Mouse (Mus musculus) induced T-regulatory cell, adult 2 months (primary cell): Measurements from ENCODE around the gene Snrpf.

Source experiments
- DNase-seq: peaks from one replicate; pipeline ENCODE4 v3.0.0-alpha.2; 2012; ENCODE audit warnings: low read depth

Gene Snrpf

DNA sequence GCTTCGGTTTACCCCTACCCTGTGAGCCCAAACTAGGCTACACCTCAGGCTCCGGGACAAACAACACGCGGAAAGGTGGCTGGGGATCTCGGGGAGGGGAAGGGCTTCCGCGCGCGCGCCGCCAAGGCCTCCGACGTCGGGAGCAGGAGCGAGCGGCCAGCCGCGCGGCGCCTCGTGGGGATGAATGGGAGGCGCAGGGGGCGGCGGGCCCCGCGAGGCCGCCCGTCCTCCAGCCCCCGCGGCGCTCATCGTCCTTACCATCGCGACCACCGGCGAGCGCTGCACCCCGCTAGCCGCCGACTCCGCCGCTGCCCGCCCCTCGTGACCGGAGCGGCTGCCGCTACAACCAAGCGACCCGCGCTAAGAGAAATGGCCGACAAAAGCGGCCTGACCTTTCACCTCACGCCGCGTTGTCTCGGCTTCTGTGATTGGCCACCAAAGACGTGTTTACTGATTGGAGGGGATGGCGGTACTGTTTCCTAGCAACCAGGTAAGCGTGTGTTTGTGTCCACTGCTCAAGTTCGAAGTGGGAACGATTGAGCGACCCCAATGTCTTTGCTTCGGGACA is at the start of gene Snrpf:
Gene Snrpf, minus strand, starts transcription at position 426 of the 568 bp plus-strand sequence.
- peak; percentile 98 for DNase-seq

DNA sequence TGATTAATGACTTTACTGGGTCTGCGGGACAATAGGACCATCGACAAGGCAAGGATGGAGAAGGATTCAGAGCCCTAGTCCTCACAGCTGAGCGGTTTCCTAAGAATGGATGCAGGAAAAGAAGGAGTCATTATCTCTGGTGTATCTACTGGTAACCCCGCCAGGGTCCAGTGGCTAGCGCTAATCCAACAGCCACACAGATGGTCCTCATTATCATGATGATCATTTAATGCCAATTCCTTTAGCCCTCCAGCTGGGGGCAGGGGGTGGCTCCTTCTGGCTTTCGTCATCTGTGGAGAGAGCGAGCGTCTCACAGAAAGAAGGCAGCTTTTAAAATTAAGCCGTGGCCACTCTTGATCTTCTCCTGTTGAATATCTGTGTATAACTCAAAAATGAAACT is 46.4 kb upstream of the Snrpf start:
- no peak for DNase-seq

DNA sequence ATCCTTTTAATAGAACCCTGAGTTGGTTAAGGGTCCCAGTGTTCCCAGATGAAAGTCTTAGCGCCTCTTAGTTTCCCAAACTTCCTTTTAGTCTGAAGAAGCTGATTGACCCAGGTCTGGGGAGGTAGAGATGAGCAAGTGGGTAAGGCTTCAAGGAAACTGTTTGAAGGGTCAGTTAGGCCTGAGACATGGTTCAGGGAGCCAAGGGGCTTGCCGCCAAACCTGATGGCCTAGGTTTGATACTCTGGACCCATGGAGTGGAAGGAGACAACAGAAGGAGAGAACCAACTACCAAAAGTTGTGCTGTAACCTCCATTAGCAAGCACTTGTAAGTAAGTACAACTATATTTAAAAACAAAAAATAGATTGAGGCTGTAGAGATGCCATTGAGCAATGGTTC is 44.5 kb upstream of the Snrpf start:
- no peak for DNase-seq

DNA sequence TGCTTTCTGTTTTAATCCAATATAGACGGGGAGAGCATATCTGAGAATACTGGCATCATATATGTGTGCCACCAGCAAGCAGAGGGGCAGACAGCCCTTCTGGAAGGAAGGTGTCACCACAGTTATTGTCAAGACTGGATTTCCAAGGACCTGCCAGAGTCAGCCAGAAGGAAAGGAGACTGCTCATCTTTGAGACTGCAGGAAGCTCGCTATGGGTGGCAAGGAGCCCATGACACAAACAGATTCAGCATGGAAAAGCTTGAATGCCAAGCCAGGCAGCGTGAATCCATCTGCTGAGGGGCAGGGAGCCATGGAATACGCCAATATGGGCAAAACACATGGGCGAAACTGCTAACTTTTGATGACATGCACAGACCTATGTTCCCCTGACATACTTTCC is 44.1 kb upstream of the Snrpf start:
- DNase-seq = no peak

DNA sequence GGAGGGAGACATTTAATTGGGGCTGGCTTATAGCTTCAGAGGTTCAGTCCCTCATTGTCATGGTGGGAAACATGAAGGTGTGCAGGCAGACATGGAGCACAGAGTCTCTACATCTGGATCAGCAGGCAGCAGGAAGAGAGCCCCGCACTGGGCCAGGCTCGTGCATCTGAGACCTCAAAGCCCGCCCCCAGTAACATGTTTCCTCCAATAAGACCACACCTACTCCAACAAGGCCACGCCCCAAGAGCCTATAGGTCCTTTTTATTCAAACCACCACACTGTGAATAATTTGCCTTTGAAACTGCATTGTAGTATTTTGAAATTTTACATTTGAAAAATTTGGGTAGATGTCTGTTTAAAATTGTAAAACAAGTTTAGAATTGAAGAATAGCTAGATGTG is 42.6 kb upstream of the Snrpf start:
- DNase-seq = no peak

DNA sequence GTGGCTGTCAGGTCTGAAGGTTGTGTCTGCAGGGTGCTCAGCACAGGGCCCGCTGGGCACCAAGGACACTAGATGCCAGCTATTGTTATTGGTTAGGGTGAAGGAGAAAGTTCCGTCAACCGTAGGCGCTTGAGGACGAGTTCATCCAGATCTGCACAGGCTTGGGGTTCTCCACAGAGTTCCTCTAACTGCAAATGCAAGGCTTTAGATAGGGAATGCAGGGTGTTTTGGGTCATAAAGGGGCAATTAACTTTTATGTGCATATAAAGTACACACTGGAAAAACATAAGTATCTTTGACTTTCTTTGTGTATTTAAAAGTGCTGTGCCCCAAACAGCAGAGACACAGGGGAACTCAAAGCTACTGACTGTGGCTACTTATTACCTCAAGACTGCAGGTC is 40.8 kb upstream of the Snrpf start:
- no peak for DNase-seq

DNA sequence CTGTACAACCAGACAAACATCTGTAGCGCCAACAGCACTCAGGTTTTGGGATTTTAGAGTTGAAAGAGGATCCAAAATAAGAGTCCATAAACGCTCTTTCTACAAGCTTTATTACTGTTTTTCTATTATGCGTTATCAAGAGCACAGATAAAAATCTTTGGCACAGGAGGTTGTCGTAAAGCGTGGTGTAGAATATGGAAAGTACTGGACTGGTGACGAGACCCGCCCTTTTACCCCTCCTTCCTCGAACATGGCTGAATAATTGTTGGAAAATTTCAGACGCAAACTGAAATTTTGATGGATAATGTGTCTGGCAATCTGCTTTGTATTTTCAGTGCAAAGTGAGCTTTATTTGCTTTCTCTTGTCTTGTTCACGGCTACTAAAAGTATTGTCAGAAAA is 34.6 kb upstream of the Snrpf start:
- no peak for DNase-seq

DNA sequence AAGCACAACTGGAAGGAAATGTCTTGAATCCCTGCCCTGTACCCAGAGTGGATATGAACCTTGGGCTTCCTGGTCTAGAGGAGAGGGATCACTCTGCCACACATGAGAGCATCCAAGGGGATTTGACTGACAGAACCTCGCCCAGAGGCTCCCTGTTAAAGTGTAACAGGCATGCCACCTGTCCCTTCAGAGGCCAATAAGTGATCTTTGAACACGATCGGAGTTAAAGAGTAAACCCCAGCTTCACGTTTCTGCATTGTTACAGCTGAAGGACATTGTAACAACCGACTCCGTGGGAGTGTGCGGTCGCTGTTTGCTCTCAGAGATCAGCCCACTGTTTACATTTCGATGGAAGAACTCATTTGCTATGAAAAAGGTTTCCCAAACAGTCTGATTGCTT is 34.2 kb upstream of the Snrpf start:
- DNase-seq = no peak

DNA sequence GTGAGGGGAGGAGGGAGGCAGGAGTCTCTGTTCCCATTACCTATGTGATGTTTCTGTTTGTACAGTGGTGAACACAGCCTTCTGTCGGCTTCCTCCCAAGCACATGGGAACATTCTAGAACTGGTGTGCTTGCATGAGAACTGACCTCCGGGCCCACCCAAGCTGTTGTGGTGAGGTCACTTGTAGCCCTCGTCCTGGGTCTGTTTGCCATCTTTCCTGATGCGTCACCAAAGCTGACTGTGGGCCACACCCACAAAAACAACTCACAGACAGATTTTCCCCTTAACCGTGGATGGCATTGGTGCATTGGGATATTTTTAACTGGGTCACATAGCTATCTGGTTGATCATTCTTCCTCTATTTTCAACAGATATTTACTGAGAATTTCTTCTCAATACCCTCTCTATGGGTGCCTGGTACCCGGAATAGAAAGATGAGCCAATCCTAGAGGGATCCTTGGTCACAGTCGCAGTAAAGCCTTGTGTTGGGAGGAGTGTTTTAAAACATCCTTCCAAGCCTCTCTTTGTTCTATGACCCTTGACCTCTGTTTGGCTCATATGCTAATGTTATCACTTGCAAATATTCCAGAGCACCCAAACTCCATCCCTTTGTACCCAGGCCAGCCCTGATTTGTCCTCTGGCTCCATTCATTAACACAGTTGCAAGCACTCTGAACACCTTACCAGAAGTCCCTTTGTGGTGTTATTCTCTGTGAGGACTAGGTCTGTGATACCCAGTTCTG is 31.1 kb upstream of the Snrpf start:
- no peak for DNase-seq

DNA sequence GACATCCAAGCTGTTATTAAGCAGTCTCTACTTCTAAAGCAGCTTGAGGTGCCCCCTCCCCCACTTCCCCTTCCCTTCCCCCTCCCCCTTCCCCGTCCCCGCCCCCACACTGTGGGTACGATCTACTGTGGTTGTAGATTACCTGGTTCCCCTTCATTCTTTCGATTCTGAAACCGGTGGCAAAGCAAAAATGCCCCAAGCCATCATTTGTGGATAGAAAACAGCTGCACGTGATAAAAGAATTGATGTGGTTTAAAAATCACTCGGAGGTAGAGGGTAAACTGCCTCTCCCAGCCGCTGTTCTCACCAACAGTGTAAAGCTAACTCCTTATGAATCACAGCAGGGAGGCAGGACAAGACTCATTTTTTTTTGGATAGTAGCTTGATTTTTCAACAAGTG is 25.3 kb upstream of the Snrpf start:
- peak; percentile 72 for DNase-seq

DNA sequence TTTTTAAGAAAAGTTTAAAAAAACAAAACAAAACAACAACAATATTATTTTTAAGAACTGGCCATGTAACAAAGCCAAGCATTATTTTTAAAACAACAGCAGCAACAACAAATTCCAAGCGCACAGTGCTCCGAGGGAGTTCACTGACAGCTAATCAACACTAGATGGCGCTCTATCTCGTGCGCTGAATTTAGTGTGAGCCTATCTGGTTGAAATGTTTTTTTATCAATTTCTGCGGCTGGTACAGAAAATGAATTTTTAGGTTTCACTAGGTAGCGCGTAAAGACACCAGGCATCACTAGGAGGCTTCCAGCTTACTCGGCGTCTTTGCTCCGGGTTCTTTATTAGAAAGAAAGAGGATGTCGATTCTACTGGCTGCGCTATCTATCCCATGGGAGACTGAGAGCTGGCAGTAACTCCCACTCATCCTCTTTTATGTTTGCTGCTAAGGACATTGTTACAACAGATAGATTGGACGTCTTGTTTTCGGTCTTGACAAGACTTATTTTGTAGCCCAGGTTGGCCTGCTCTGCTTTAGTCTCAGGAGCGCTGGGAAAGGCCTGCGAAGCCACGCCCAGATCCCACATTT is 22.0 kb upstream of the Snrpf start:
- peak; percentile 80 for DNase-seq

DNA sequence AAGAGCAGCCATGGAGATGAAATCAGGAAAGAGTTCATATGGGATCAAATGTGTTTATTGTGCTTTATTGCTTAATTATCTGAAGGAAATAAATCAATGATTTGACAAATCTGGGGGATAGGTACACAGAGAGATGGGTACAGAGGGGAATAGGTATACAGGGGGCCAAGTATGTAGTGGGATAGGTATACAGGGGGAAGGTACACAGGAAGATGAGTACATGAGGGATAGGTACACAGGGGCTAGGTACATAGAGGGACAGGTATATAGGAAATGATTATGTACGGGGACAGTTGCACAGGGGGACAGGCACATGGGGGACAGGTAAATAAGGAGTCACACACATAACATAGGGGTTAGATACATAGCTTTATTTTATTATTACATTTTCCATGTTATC is 21.4 kb upstream of the Snrpf start:
- no peak for DNase-seq

DNA sequence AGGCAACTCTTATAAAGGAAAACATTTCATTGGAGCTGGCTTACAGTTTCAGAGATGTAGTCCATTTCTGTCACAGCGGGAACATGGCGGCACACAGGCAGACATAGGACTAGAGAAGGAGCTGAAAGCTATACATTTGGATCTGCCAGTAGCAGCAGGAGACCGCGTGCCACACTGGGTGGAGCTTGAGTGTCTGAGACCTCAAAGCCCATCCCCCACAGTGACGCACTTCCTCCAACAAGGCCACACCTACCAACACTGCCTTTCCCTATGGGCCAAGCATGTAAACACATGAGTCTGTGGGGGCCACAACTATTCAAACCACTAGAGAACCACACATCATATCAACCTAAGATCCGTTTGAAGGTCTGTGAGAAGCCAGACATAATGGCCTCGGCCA is 19.7 kb upstream of the Snrpf start:
- no peak for DNase-seq

DNA sequence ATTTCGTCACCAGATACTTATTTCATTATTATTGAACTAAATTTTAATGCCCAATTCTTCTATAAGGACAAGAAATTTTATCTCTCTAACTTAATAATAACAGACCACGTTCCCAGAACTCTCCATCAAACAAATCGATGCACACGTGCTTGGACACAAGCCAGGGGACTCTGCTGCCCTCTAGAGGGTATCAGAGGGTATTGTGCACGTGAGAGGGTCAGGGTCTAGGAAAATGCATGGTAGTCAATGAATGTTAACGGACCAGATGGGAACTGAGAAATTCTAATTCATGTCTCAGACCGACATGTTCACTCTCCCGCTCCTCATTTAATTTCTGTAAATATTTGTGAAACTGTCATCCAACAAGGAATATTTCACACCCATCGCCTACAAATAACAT is 18.5 kb upstream of the Snrpf start:
- peak; percentile 62 for DNase-seq

DNA sequence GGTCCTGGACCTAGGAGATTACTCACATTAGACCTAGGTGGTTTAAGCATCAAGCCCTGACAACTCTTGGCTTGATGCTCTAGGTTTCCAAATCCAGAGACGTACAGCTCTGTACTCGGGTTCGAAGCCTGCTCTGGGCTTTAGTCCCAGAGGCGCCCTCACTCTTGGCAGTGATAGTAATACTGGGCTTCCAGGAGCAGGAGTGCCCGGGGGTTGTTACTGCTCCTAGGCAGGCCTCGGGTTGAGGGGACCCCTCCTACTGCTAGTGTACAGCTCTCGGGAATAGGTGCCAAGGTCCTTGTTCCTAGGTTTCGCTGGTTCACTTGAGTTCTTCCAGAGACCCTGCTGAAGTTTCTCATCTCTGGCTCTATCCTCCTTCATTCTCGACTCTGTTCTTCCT is 16.8 kb upstream of the Snrpf start:
- no peak for DNase-seq

DNA sequence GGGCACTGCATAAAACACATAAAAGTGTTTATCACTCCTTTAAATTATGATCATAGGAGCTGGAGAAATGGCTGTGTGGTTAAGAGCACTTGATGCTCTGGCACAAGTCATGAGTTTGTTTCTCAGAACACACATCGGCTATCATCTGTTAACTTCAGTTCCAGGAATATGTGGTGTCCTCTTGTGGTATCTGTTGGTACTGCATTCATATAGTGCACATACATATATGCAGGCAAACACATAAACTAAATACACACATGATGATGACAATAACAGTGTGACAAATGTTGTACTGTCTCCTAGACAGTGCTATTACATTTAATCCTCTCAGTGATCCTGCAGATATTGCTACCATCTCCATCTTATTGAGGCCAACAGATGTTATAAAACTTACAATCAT is 13.8 kb upstream of the Snrpf start:
- DNase-seq = no peak

DNA sequence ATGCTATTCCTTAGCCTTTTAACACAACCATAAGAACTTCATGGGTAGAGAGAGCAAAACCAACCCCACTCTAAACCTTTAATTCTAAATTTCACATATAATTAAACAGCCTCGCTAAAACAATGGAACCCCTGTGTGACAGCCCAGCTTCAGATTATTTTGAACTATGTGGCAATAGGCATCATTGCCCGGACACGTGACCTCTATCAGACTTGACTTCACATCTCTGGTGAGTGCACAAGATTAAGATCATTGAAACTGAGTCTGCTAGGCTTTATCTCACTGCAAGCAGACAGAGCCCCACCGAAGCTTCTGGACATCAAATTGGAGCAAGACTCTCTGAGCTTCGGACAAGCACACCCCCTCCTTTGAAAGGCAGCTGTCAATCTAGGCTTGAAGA is 12.8 kb upstream of the Snrpf start:
- no peak for DNase-seq

DNA sequence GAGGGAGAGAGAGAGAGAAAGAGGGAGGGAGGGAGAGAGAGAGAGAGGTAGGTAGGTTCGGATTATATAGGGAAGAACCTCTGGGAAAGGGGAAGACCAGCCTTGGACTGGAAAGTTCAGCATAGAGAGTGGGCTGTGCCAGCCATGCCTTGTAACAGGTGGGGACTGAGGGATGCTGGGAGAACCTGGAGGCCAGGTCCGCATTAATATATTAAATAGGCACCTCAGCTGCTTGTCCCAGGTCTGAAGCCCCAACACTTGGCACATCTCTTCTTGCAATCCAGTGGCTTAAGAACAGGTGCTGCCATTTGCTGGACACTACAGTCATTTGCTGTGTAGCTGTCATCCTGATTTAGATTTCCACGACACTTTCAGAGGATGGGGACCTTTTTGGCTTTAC is 7.1 kb upstream of the Snrpf start:
- DNase-seq = no peak

DNA sequence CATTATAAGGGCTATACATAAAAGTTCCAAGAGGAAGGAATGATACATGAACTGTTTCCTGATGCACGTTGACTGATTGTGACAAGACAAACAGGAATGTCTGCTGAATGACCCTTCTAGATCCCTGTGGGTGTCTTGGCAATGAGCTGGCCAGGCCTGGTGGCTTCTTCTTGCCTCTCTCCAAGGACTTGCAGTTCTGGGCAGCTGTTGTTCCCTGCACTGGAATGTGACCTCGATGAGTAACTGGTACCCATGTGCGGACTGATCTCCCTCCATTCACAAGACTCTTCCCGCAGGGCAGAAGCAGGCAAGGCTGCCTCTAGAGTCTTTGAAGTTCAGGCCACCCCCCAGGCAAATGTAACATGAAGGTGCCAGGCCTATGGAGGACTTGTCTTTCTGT is 6.3 kb upstream of the Snrpf start:
- no peak for DNase-seq

DNA sequence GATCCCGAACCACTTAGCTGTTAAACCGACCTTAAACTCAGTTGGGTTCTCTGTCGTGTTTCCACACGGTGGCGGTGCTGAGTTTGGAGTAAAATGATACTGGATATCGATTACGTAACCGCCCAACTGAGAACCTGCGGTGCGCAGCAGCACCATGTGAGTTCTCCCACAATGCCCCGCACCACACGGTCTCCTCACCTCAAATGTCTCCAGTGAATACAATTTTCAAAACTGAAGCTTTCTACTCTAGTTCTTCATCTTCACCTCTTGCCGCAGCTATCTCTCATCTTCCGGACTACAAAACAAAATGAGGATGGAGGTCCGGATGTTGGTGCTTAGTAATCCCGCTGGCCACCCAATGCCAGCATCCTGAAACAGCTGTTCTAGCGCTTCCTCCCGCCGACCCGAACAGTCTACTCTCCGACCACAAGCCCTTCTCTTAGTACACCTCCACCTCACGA is 4.5 kb upstream of the Snrpf start:
- peak; percentile 93 for DNase-seq

DNA sequence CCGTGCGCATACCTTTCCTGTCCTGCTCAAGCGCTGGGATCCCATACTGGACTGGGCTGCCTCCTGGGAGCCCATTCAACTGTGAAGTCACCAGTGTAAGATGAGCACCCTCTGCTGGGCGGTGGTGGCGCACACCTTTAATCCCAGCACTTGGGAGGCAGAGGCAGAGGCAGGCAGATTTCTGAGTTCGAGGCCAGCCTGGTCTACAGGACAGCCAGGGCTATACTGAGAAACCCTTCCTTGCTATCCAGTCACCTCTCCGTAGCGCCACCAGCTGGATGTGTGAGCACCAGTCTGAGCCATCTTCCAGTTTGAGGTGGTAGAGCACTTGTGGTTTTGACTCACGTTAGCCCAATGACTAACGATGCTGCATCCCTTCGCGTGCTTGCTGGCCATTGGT is 3.0 kb upstream of the Snrpf start:
- DNase-seq = peak; percentile 55

DNA sequence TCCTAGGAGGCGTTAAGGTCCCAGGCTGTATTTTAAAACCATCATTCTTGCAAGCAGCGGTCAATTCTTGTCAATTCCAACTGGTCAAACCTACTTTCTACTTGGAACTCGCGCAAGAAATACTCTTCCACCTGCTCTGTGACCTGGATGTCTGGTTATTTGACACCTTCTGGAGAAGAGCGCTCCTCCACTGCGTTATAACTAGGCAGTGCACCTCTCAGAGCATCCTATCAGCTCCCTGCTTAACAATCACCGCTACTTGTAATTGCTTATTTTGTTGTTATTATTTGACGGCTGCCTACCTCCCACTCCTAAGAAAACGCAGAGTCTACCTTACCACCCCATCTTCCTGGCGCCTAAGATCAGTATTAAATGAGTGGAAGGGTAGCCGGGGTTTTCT is 710 bp downstream of the Snrpf start:
- DNase-seq = no peak

DNA sequence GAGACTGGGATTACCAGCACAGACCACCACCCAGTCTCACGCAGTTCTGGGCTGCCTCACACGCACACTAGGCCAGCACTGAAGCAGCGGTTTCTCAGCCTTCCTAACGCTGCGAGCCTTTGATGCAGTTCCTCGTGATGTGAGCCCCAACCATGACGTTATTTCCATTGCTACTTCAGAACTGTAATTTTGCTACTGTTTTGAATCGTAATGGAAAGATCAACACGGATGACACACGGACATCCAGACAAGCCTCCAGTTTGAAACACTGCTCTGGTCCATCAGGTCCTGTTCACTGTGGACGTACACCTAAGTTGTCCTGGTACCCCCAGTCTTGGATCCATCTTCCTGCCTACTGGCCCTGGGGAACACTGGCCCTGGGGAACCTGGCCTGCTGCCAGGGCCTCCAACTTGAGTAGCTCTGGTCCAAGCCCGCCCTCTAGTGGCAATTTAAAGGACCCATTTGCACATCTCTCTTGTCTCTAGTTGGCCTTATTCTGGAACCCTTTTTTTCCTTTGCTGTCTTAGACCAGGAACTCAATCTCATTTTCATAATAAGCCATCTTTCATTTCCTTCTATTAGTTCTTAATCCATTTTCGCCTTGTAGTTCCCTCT is 12.1 kb downstream of the Snrpf start:
- peak; percentile 91 for DNase-seq
